Mouse (Mus musculus) hindbrain, embryonic 10.5 days (tissue): ENCODE results near the gene Mterf4. TPM values are rescaled to one million over a fixed set of nuclear protein-coding genes. Genes with fewer than 3 reads are reported as not detected.
"Not testable (repeated sequence)": the region's sequence is repeated elsewhere in the genome, so short reads cannot be mapped to it uniquely, and the experiment has no call there.

Experiments
- DNase-seq: peaks from one replicate; pipeline ENCODE4 v3.0.0-alpha.2; 2017; ENCODE audit warnings: low spot score
- H3K27ac ChIP-seq: fragments of 300-500 bp; sonication (generic); 2 replicates; pipeline ENCODE4 v1.5.1; 2016; ENCODE audit warnings: mild to moderate bottlenecking, moderate library complexity
- H3K27me3 ChIP-seq: fragments of 300-500 bp; sonication (generic); 2 replicates; pipeline ENCODE4 v1.6.1; 2016; ENCODE audit warnings: mild to moderate bottlenecking; ENCODE audit not compliant: poor library complexity, insufficient read depth, severe bottlenecking
- H3K36me3 ChIP-seq: fragments of 300-500 bp; sonication (generic); 2 replicates; pipeline ENCODE4 v1.6.1; 2016; ENCODE audit warnings: mild to moderate bottlenecking, moderate library complexity
- H3K4me1 ChIP-seq: fragments of 300-500 bp; sonication (generic); replicated peaks from 2 replicates; pipeline ENCODE4 v1.6.1; 2016; ENCODE audit warnings: mild to moderate bottlenecking
- H3K4me3 ChIP-seq: fragments of 300-500 bp; sonication (generic); 2 replicates; pipeline ENCODE4 v1.5.1; 2016; ENCODE audit warnings: mild to moderate bottlenecking, moderate library complexity
- H3K9me3 ChIP-seq: fragments of 300-500 bp; sonication (generic); 2 replicates; pipeline ENCODE4 v1.6.1; 2016; ENCODE audit warnings: mild to moderate bottlenecking, moderate library complexity
- WGBS: fragments of 180-500 bp; shearing (Covaris S2); methylation state at CpG from one replicate; pipeline ENCODE4 v1.1.7; 2016; 5-methylcytosine and 5-hydroxymethylcytosine counted together
- polyA plus RNA-seq: library from polyadenylated mRNA; unstranded; fragments of >200 nt; fragmentation: Nextera tagmentation; extraction: Ambion mirVana; gene quantifications from 2 replicates; pipeline ENCODE4 v1.2.1, GENCODE M21; 2016

Gene Mterf4
- polyA plus RNA-seq: 33.5 and 37.5 TPM in 2 replicates

DNA sequence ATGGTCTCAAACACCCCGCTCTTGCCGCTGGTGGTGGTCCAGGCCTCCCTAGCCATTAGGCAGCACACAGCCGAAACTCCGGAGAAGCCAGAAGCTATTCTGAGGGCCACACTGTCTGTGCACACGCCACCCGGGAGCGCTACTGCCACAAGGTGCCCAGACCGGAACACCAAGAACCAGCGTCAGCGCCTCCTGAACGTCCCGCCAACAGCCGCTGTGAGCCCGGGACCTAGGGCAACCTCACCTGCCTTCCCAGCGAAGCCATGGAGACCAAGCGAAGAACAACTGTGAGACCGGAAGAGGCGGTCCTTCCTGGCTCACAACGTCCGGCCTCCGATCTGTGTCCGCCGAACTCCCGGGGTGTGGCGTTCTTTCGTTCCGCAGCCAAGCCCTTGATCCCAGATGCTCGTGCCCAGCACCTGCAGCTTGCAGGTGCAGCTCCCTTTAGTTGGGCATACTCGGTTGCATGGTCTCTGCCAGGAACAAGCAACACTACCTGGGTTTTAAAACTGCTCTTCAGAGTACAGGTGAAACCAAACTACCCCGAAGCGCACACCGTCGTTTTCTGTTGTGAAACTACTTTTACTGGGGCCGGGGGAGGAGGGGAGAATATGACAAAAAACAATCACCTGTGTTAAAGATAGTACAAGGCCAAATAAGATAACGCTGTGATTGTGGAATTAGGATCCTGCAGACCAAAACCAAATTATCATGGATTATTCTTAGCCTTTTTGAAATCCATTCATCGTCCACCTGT, at the start of gene Mterf4:
Gene Mterf4, minus strand, starts transcription at position 335 of the 757 bp plus-strand sequence.
- H3K27me3 ChIP-seq: no peaks in the 10 kb centered on the region
- peaks cover 64% of the 10 kb centered on the region for H3K36me3 ChIP-seq
- H3K4me3 ChIP-seq: peak within 1 kb of the TSS; percentile 77
- H3K27ac ChIP-seq: peak within 1 kb of the TSS; percentile 86
- peak; percentile 82 for DNase-seq
- H3K4me1 ChIP-seq: peaks cover 18% of the 10 kb centered on the region
- no peaks in the 10 kb centered on the region for H3K9me3 ChIP-seq
- 7% methylated on average over 36 of the region's 36 CpGs for WGBS

DNA sequence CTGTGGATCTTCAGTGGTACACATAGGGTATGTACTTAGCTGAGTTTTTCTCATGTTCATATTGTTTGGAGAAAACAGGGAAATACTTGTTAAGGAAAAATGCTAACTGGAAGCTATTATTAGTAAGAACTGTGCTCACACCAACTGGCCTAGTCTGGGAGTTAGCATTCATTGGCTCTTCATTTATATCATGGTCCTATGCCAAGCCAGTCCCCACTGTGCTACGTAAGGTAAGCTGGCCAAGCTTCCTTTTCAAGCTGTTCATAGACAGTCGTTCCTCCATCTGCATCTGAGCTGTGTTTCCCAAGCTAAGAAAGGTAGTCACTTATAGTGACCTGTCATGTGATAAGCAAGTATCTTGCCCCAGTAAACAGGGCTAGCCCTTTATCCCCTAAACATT, 47.0 kb upstream of the Mterf4 start:
- Histone ChIP-seq H3K27ac (no peak overlapping the region), H3K9me3 (no peaks in the 10 kb centered on the region), H3K36me3 (peaks cover 100% of the 10 kb centered on the region), H3K4me1 (no peaks in the 10 kb centered on the region), H3K4me3 (no peak overlapping the region), H3K27me3 (no peaks in the 10 kb centered on the region)
- WGBS: 92% methylated on average over 2 of the region's 2 CpGs
- no peak for DNase-seq

DNA sequence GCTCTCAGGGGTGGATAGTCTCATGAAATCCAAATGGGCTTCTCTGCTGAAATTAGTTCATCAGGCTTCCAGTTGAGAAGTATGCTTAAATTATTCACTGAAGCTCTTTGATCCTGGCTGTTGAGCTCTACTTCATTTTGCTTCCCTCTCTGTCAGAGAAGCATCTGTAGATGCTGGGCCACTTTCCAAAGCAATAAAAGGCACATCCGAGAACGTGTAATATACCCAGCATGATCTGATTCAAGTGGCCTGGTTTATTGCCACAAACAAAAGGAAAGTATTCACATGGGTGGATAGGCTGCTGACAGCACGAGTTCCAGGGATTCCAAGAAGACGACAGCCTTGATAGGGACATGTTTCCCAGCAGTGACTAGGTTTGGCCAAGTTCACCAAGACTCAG, 44.0 kb upstream of the Mterf4 start:
- no peak overlapping the region for H3K27ac ChIP-seq
- 87% methylated on average over 4 of the region's 4 CpGs for WGBS
- H3K4me3 ChIP-seq: no peak overlapping the region
- H3K36me3 ChIP-seq: peaks cover 91% of the 10 kb centered on the region
- peaks cover 4% of the 10 kb centered on the region; the same call in 1 of the 2 replicates for H3K4me1 ChIP-seq
- no peaks in the 10 kb centered on the region for H3K27me3 ChIP-seq
- H3K9me3 ChIP-seq: no peaks in the 10 kb centered on the region
- no peak for DNase-seq

DNA sequence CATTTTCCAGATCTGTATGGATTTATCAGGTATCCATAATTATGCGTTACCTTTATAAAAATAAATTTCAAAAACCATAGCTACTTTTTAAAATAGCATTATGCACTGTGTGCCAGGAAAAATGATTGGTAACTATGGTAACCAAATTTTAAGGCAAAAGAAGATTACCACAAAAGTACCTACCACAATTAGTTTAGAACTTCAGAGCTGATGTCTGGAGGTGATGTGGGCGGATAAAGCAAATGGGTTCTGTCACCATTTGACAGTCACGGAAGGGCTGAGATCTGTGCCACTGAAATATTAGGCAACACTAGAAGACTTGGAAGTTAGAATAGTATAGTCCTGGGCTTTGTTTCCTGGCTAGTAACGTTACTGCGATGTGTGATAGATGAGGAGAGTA, 41.5 kb upstream of the Mterf4 start:
- no peak for DNase-seq
- WGBS: 95% methylated on average over 5 of the region's 5 CpGs
- Histone ChIP-seq H3K27ac (no peak overlapping the region), H3K9me3 (no peaks in the 10 kb centered on the region), H3K4me1 (peaks cover 13% of the 10 kb centered on the region), H3K27me3 (no peaks in the 10 kb centered on the region), H3K36me3 (peaks cover 66% of the 10 kb centered on the region), H3K4me3 (no peak overlapping the region)

DNA sequence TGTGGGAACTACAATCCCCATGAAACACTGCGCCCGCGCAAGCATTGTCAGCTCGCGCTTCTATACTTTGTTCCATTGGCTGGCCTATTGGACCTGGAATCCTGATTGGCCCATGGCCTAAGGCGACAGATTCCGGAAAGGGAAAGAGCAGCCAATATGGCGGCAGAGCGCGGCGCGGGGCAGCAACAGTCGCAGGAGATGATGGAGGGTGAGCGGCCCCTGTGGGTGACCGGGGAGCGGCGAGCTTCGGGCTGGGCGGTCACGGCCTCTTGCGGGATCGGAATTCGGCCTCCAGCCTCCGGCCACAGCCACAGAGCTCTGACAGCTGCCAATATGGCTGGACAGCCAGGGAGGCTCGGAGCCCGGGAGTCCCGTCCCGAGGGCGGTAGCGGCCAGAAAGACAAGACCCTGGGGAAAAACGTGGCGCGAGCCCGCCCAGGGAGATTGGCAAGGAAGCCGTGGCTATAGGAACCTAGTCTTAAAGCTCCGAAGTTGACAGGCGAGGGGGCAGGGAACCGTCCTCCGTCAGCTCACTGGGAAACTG, 37.9 kb upstream of the Mterf4 start:
- Histone ChIP-seq H3K36me3 (peaks cover 30% of the 10 kb centered on the region), H3K27ac (peak overlapping the region; percentile 92), H3K4me3 (peak overlapping the region; percentile 96), H3K9me3 (no peaks in the 10 kb centered on the region), H3K27me3 (no peaks in the 10 kb centered on the region), H3K4me1 (peaks cover 24% of the 10 kb centered on the region)
- under 1% methylated on average over 39 of the region's 39 CpGs for WGBS
- peak; percentile 94 for DNase-seq

DNA sequence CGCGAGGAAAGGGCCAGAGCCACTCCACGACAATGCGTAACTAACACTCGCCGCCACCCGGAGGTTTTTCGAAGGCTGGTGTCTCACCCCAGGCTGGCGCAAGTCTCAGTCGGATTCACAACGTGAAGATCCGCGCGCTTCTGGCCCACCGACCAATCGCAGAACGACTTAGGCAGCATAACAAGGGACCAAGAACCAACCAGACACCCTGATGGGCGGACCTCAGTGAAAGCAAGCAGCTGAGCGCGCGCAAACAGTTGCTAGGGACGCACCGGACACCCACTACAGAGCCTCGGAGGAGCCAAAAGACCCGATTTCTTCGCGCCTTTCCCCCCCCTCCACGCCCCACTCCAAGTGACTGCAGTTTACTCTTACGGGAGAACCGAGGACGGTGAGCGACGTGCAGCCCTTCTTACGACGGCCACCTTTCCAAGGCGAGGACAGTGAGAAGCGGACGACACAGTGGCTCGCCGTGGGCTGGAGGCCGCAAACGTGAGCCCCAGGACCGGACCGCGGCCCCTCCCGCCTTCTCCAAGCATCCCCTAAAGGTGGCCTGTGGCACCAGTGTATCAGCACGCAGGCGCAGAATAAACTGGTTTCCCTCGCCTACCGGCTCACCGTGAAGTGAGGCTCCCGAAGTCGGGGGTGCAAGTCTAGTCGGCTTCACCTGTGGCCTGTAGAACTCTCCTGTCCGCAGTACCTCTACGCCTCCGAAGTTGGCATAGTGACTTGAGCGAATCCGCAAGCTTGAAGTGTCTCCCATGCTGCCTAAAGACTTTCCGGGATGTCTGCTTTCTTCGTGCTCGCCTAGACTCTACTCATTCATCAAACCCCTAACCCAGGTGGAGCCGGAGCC, 37.2 kb upstream of the Mterf4 start, which contains the start of the genes Ppp1r7 and Pask:
Gene Ppp1r7, plus strand, starts transcription at position 207 of the 856 bp plus-strand sequence.
Gene Pask, minus strand, starts transcription at position 835 of the 856 bp plus-strand sequence.
- Histone ChIP-seq H3K4me3 (peak within 1 kb of the TSS; percentile 96), H3K9me3 (no peaks in the 10 kb centered on the region), H3K27me3 (no peaks in the 10 kb centered on the region), H3K27ac (peak within 1 kb of the TSS; percentile 92), H3K4me1 (peaks cover 24% of the 10 kb centered on the region), H3K36me3 (peaks cover 23% of the 10 kb centered on the region)
- DNase-seq: peak; percentile 98
- under 1% methylated on average over 63 of the region's 63 CpGs for WGBS

DNA sequence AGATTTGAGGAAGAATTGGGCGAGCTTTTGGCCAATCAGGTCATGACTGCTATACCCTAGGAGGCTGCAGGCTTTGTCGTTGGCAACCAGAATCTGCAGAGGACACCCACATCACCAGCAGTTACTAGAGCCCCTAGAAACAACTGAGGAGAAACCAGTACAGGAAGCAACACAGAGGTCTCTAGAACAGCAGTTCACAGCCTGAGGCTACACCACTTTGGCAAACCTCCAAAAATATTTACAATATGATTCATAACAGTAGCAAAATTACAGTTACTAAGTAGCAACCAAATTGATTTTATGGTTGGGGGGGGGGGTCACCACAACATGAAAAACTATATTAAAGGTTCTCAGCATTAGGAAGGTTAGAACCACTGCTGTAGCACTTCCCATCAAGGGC, 28.9 kb upstream of the Mterf4 start:
- 79% methylated on average over 2 of the region's 2 CpGs for WGBS
- H3K4me3 ChIP-seq: no peak overlapping the region
- DNase-seq: no peak

DNA sequence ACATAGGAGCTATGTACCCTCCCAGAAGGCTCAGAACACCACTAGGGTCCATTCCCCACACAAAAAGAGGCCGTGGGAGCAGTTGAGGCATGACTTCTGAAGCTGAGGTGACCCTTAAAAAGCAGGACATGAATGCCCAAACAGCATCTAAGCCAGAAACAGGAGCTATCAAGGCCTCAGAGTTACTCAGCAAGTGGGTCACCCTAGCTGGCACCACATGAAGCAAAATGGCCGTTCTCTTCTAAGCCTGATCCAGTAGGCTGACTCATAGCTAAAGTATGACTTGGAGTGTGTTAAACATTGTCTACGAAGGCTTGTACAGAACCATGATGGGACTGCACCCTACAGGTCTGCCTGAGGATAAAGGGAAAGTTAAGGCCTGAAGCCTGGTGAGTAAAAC, 20.7 kb upstream of the Mterf4 start:
- Histone ChIP-seq H3K4me3 (no peak overlapping the region), H3K36me3 (peaks cover 99% of the 10 kb centered on the region), H3K4me1 (peaks cover 9% of the 10 kb centered on the region), H3K27me3 (no peaks in the 10 kb centered on the region), H3K9me3 (no peaks in the 10 kb centered on the region), H3K27ac (no peak overlapping the region)
- DNase-seq: no peak
- 89% methylated on average over 3 of the region's 3 CpGs for WGBS

More for the DNA sequence above, 28.9 kb upstream of the Mterf4 start:
- no peaks in the 10 kb centered on the region for H3K9me3 ChIP-seq
- peaks cover 79% of the 10 kb centered on the region for H3K36me3 ChIP-seq
- peaks cover 4% of the 10 kb centered on the region; the same call in 1 of the 2 replicates for H3K4me1 ChIP-seq
- no peaks in the 10 kb centered on the region for H3K27me3 ChIP-seq
- no peak overlapping the region for H3K27ac ChIP-seq

DNA sequence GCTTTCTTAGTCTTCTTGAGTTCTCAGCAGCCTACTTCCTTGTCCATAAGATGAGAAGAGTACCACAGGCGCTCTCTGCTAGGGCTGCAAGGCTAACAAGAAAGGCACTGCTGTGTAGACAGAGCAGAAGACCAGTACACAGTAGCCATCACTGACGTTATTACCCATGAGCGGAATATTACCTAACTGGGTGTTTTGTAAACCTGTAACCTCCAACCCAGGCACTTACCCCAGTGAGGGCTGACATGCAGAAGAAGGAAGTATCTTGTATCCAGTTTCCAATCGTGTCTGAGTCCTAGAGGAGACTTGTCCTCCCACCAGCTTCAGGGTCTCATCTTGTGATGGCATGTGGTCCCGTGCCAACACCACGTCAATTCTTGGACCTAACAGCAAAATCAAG, 18.3 kb upstream of the Mterf4 start:
- no peak for DNase-seq
- WGBS: 94% methylated on average over 6 of the region's 6 CpGs
- no peak overlapping the region for H3K27ac ChIP-seq
- H3K27me3 ChIP-seq: no peaks in the 10 kb centered on the region
- no peaks in the 10 kb centered on the region for H3K9me3 ChIP-seq
- H3K4me1 ChIP-seq: no peaks in the 10 kb centered on the region
- no peak overlapping the region for H3K4me3 ChIP-seq
- peaks cover 99% of the 10 kb centered on the region for H3K36me3 ChIP-seq

DNA sequence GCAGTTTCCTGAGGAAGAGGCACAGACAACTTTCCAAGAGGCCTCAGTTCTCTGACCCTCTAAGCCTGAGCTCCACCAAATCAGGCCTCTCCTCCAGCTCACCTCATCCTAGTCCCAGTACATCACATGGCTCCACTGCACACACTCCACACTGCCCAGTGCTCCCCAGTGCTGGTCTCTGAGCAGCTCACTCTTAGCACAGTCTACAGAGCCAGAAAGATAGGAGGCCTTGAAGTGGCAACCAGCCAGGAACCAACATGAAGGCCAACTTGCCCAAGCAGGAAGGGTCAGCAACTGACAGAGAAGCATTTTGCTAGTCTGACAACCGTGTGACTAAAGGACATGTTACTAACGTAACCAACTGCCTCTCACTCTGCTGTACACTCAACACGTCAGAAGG, 5.1 kb downstream of the Mterf4 start:
- WGBS: 89% methylated on average over 3 of the region's 3 CpGs
- H3K27me3 ChIP-seq: no peaks in the 10 kb centered on the region
- no peak overlapping the region for H3K4me3 ChIP-seq
- no peak for DNase-seq
- no peaks in the 10 kb centered on the region for H3K9me3 ChIP-seq
- peaks cover 14% of the 10 kb centered on the region for H3K4me1 ChIP-seq
- no peak overlapping the region for H3K27ac ChIP-seq
- peaks cover 92% of the 10 kb centered on the region for H3K36me3 ChIP-seq

DNA sequence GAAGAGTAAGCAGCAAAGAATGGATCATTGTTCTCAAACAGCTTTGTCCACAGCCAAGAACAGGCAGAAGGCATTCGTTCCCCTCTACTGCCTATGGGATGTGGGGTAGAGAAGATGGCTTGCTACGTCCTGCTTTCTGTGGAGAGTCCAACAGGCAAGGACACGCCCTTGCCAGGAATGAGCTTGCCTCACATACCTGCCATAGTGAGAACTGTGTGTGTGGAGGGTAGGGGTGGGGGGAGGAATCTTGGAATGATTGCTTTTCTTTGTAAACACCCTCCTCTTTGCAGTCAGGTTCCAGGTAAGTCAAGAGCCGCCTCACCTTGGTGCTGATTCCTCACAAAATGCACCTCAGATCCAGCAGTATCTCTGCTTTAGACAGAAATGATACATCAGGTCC, 5.9 kb downstream of the Mterf4 start:
- no peak overlapping the region for H3K4me3 ChIP-seq
- H3K9me3 ChIP-seq: no peaks in the 10 kb centered on the region
- peaks cover 94% of the 10 kb centered on the region for H3K36me3 ChIP-seq
- DNase-seq: no peak
- WGBS: 89% methylated on average over 4 of the region's 4 CpGs
- H3K27me3 ChIP-seq: no peaks in the 10 kb centered on the region
- H3K4me1 ChIP-seq: peaks cover 7% of the 10 kb centered on the region
- H3K27ac ChIP-seq: no peak overlapping the region

DNA sequence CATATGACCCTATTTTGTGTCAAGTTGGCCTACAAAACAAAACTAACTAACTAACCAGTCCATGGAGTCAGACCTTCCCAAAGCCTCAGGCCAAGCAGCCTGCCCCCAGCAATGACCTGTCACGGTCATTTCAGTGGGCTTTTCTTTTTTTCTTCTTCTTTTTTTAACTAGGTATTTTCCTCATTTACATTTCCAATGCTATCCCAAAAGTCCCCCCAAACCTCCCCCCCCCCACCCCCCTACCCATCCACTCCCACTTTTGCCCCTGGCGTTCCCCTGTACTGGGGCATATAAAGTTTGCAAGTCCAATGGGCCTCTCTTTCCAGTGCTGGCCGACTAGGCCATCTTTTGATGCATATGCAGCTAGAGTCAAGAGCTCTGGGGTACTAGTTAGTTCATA, 11.2 kb downstream of the Mterf4 start:
- not testable (repeated sequence) for H3K9me3 ChIP-seq, H3K27me3 ChIP-seq, DNase-seq, H3K4me3 ChIP-seq, H3K4me1 ChIP-seq, H3K27ac ChIP-seq
- peaks cover 41% of the 10 kb centered on the region for H3K36me3 ChIP-seq
- WGBS: 85% methylated on average over 3 of the region's 3 CpGs

DNA sequence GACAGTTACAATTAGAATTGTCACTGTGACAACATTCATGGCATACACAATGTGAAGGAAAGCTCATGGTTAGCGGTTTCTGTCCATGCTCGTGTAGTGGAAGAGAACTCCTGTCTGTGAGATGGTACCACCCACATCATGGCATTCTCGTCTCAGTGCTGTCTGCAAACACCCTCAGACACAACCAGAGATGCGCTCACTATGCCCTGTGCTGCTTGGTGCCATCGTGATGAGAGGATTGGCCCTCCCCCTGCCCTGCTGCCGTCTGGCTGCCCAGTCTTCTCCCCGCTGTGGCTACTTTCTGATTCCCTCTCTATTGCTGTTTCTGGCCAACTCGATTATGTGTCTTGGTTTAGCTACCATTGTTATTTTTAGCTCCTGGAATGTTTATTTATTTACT, 13.7 kb downstream of the Mterf4 start:
- H3K9me3 ChIP-seq: no peaks in the 10 kb centered on the region
- DNase-seq: no peak
- 85% methylated on average over 8 of the region's 8 CpGs for WGBS
- no peaks in the 10 kb centered on the region for H3K4me1 ChIP-seq
- H3K36me3 ChIP-seq: peaks cover 17% of the 10 kb centered on the region
- no peaks in the 10 kb centered on the region for H3K27me3 ChIP-seq
- no peak overlapping the region for H3K27ac ChIP-seq
- H3K4me3 ChIP-seq: no peak overlapping the region
